Mouse (Mus musculus): ENCODE measurements around the gene Med12l.

DNA sequence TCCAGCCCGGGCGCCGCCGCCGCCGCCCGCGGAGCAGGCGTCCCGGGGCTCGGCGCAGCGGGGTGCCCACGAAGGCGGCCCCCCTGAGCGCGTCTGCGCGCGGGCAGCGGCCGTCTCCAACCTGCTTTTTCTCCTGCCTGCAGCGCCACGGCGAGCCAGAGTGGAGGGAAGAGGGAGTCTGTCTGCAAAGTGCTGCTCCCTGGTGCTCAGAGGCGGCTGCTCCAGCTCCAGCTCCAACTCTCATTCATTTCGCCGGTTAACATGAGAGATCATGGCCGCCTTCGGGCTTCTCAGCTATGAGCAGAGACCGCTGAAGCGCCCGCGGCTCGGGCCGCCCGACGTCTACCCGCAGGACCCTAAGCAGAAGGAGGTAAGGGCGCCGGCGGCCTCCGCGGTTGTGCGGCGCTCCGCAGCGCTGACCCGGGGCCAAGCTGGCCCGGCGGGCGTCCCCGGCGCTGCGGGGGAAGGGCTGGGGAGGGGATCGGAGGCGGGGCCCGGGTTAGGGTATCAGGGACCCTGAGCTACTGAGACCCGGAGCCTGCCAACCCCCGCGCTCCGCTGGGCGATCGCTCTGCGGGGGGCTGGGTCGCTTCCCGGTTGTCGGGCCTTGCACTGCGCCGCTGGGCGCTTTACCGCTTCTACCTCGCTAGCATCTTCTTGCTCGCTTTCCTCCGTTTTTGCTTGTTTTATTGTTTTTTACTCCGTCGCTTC, 1.3 kb downstream of the Med12l start:
- no peak for TF ChIP-seq GATA1 (IDR thresholded peaks at IDR 0.05; ENCODE audit: borderline replicate concordance, low read length)
- TF ChIP-seq FLI1 (IDR thresholded peaks at IDR 0.05; ENCODE audit: low read length), result no peak
